Mouse (Mus musculus) CH12.LX (cell line): ENCODE measurements around the gene Galr2. TPM values are rescaled to one million over a fixed set of nuclear protein-coding genes. Genes with fewer than 3 reads are reported as not detected.

Experiments used
- DNase-seq: peaks from one replicate; pipeline ENCODE4 v3.0.0-alpha.2; 2013; ENCODE audit errors: extremely low read depth
- H3K27ac ChIP-seq: 2 replicates; pipeline ENCODE4 v1.5.1; 2012; ENCODE audit warnings: low read depth, mild to moderate bottlenecking, control low read depth, moderate library complexity; ENCODE audit not compliant: insufficient read depth
- H3K27me3 ChIP-seq: replicated peaks from 2 replicates; pipeline ENCODE3; 2012; ENCODE audit warnings: inconsistent platforms
- H3K36me3 ChIP-seq, 2 experiments: replicated peaks in 1 of 2; 2 replicates each; pipeline versions ENCODE3 to v1.6.1; 2012; ENCODE audit warnings: inconsistent platforms in 1 of 2, low read length in 1 of 2, mild to moderate bottlenecking in 1 of 2, mixed read lengths in 1 of 2, moderate library complexity in 1 of 2; ENCODE audit not compliant: control insufficient read depth in 1 of 2, insufficient read depth in 1 of 2
- H3K4me1 ChIP-seq, 2 experiments: 2 replicates each; pipeline ENCODE4 v1.6.1; 2012; ENCODE audit warnings: inconsistent platforms in 1 of 2, moderate library complexity in 1 of 2; ENCODE audit not compliant: insufficient read depth in 2 of 2, control insufficient read depth in 1 of 2
- H3K4me2 ChIP-seq: 2 replicates; pipeline ENCODE4 v1.6.1; 2012; ENCODE audit warnings: low read depth, mild to moderate bottlenecking, control low read depth; ENCODE audit not compliant: poor library complexity, insufficient read depth, severe bottlenecking
- H3K4me3 ChIP-seq, 3 experiments: fragments of 150-350 bp in 1 of 3; sonication (generic) in 1 of 3; replicated peaks in 1 of 3; 2 replicates each; pipeline versions ENCODE3 to v1.5.1; 2011 to 2012; ENCODE audit warnings: low read depth in 2 of 3, low read length in 2 of 3, mild to moderate bottlenecking in 2 of 3, moderate library complexity in 2 of 3, control low read depth in 1 of 3, improper control_type of control experiment in 1 of 3, inconsistent platforms in 1 of 3, mixed read lengths in 1 of 3; ENCODE audit not compliant: poor library complexity in 1 of 3
- H3K79me2 ChIP-seq: replicated peaks from 2 replicates; pipeline ENCODE4 v1.6.1; 2012; ENCODE audit warnings: mild to moderate bottlenecking, moderate library complexity; ENCODE audit not compliant: control insufficient read depth, poor library complexity, insufficient read depth, severe bottlenecking; ENCODE audit errors: extremely low read depth
- H3K9ac ChIP-seq: 2 replicates; pipeline ENCODE4 v1.6.1; 2012; ENCODE audit warnings: low read depth, mild to moderate bottlenecking, control low read depth, moderate library complexity; ENCODE audit not compliant: insufficient read depth
- H3K9me3 ChIP-seq: replicated peaks from 2 replicates; pipeline ENCODE3; 2012; ENCODE audit warnings: low read length, inconsistent platforms, mixed read lengths
- BHLHE40 ChIP-seq: IDR thresholded peaks from 2 replicates; pipeline ENCODE4 v1.6.1; 2011; ENCODE audit warnings: mild to moderate bottlenecking, low read depth, low read length, improper control_type of control experiment
- CHD1 ChIP-seq: IDR thresholded peaks from 2 replicates; pipeline ENCODE4 v1.6.1; 2012; ENCODE audit warnings: low read depth, low read length, improper control_type of control experiment, inconsistent platforms
- CHD2 ChIP-seq: IDR thresholded peaks from 2 replicates; pipeline ENCODE4 v1.6.1; 2011; ENCODE audit warnings: low read length, improper control_type of control experiment
- CTCF ChIP-seq, 2 experiments: IDR thresholded peaks in 1 of 2; conservative IDR thresholded peaks in 1 of 2; 2 replicates each; pipeline ENCODE4 v1.5.1; 2011 to 2012; ENCODE audit warnings: low read depth in 2 of 2, low read length in 2 of 2, improper control_type of control experiment in 1 of 2, inconsistent platforms in 1 of 2, mild to moderate bottlenecking in 1 of 2, moderate library complexity in 1 of 2
- E2F4 ChIP-seq: IDR thresholded peaks from 2 replicates; pipeline ENCODE4 v1.6.1; 2011; ENCODE audit warnings: low read depth, low read length, improper control_type of control experiment; ENCODE audit not compliant: insufficient replicate concordance
- ELF1 ChIP-seq: IDR thresholded peaks from 2 replicates; pipeline ENCODE4 v1.6.1; 2014; ENCODE audit warnings: low read depth, mild to moderate bottlenecking, inconsistent platforms, low read length, improper control_type of control experiment
- EP300 ChIP-seq: IDR thresholded peaks from 2 replicates; pipeline ENCODE4 v1.6.1; 2011; ENCODE audit warnings: low read length, improper control_type of control experiment
- ETS1 ChIP-seq: conservative IDR thresholded peaks from 2 replicates; pipeline ENCODE4 v1.6.1; 2012; ENCODE audit warnings: low read depth, mild to moderate bottlenecking, inconsistent platforms, low read length, improper control_type of control experiment, moderate library complexity
- GABPA ChIP-seq: IDR thresholded peaks from 2 replicates; pipeline ENCODE4 v1.6.1; 2012; ENCODE audit warnings: low read depth, low read length, improper control_type of control experiment, inconsistent platforms; ENCODE audit not compliant: insufficient replicate concordance
- HCFC1 ChIP-seq: IDR thresholded peaks from 2 replicates; pipeline ENCODE4 v1.6.1; 2012; ENCODE audit warnings: low read depth, mild to moderate bottlenecking, inconsistent platforms, low read length, improper control_type of control experiment
- IRF4 ChIP-seq: IDR thresholded peaks from 2 replicates; pipeline ENCODE4 v1.6.1; 2014; ENCODE audit warnings: low read depth, mild to moderate bottlenecking, inconsistent platforms, low read length, improper control_type of control experiment
- JUN ChIP-seq: IDR thresholded peaks from 2 replicates; pipeline ENCODE4 v1.6.1; 2011; ENCODE audit warnings: low read depth, mild to moderate bottlenecking, low read length, improper control_type of control experiment, moderate library complexity; ENCODE audit not compliant: insufficient read depth
- JUND ChIP-seq: conservative IDR thresholded peaks from 2 replicates; pipeline ENCODE4 v1.6.1; 2011; ENCODE audit warnings: low read depth, low read length, improper control_type of control experiment
- KAT2A ChIP-seq: IDR thresholded peaks from 2 replicates; pipeline ENCODE4 v1.6.1; 2012; ENCODE audit warnings: low read length, improper control_type of control experiment, inconsistent platforms; ENCODE audit not compliant: insufficient replicate concordance
- MAFK ChIP-seq: IDR thresholded peaks from 2 replicates; pipeline ENCODE4 v1.6.1; 2011; ENCODE audit warnings: low read length, improper control_type of control experiment; ENCODE audit not compliant: insufficient replicate concordance
- MAX ChIP-seq: IDR thresholded peaks from 2 replicates; pipeline ENCODE4 v1.6.1; 2011; ENCODE audit warnings: low read length, improper control_type of control experiment
- MAZ ChIP-seq: IDR thresholded peaks from 2 replicates; pipeline ENCODE4 v1.6.1; 2012; ENCODE audit warnings: low read depth, mild to moderate bottlenecking, inconsistent platforms, low read length, improper control_type of control experiment, moderate library complexity
- MEF2A ChIP-seq: IDR thresholded peaks from 2 replicates; pipeline ENCODE4 v1.6.1; 2014; ENCODE audit warnings: low read depth, mild to moderate bottlenecking, inconsistent platforms, low read length, improper control_type of control experiment, borderline replicate concordance
- MXI1 ChIP-seq: IDR thresholded peaks from 2 replicates; pipeline ENCODE4 v1.6.1; 2011; ENCODE audit warnings: mild to moderate bottlenecking, low read depth, low read length, improper control_type of control experiment
- MYC ChIP-seq: IDR thresholded peaks from 2 replicates; pipeline ENCODE4 v1.6.1; 2011; ENCODE audit warnings: low read depth, mild to moderate bottlenecking, improper control_type of control experiment, low read length
- NELFE ChIP-seq: IDR thresholded peaks from 2 replicates; pipeline ENCODE4 v1.6.1; 2011; ENCODE audit warnings: low read depth, low read length, improper control_type of control experiment
- NRF1 ChIP-seq: IDR thresholded peaks from 2 replicates; pipeline ENCODE4 v1.6.1; 2014; ENCODE audit warnings: low read depth, mild to moderate bottlenecking, inconsistent platforms, low read length, improper control_type of control experiment, moderate library complexity
- PAX5 ChIP-seq: IDR thresholded peaks from 2 replicates; pipeline ENCODE4 v1.6.1; 2012; ENCODE audit warnings: low read length, inconsistent platforms, mixed read lengths
- POLR2A ChIP-seq: IDR thresholded peaks from 2 replicates; pipeline ENCODE4 v1.6.1; 2011; ENCODE audit warnings: low read depth, mild to moderate bottlenecking, improper control_type of control experiment, low read length
- POLR2AphosphoS2 ChIP-seq: IDR thresholded peaks from 2 replicates; pipeline ENCODE4 v1.6.1; 2011; ENCODE audit warnings: low read depth, low read length, improper control_type of control experiment
- RAD21 ChIP-seq: IDR thresholded peaks from 2 replicates; pipeline ENCODE4 v1.6.1; 2011; ENCODE audit warnings: low read depth, mild to moderate bottlenecking, low read length, improper control_type of control experiment, moderate library complexity
- RCOR1 ChIP-seq: conservative IDR thresholded peaks from 2 replicates; pipeline ENCODE4 v1.6.1; 2012; ENCODE audit warnings: low read depth, mild to moderate bottlenecking, inconsistent platforms, low read length, improper control_type of control experiment
- SIN3A ChIP-seq: IDR thresholded peaks from 2 replicates; pipeline ENCODE4 v1.6.1; 2012; ENCODE audit warnings: low read length, improper control_type of control experiment, inconsistent platforms
- SMC3 ChIP-seq: IDR thresholded peaks from 2 replicates; pipeline ENCODE4 v1.6.1; 2011; ENCODE audit warnings: low read depth, low read length, improper control_type of control experiment
- TBP ChIP-seq: conservative IDR thresholded peaks from 2 replicates; pipeline ENCODE4 v1.6.1; 2011; ENCODE audit warnings: low read depth, low read length, improper control_type of control experiment
- TCF12 ChIP-seq: IDR thresholded peaks from 2 replicates; pipeline ENCODE4 v1.6.1; 2014; ENCODE audit warnings: low read depth, mild to moderate bottlenecking, inconsistent platforms, low read length, improper control_type of control experiment
- UBTF ChIP-seq: IDR thresholded peaks from 2 replicates; pipeline ENCODE4 v1.6.1; 2012; ENCODE audit warnings: low read depth, mild to moderate bottlenecking, inconsistent platforms, low read length, improper control_type of control experiment, moderate library complexity
- USF1 ChIP-seq: IDR thresholded peaks from 2 replicates; pipeline ENCODE4 v1.6.1; 2014; ENCODE audit warnings: low read depth, mild to moderate bottlenecking, inconsistent platforms, low read length, improper control_type of control experiment
- USF2 ChIP-seq: conservative IDR thresholded peaks from 2 replicates; pipeline ENCODE4 v1.6.1; 2011; ENCODE audit warnings: low read depth, low read length, improper control_type of control experiment
- ZC3H11A ChIP-seq: IDR thresholded peaks from 2 replicates; pipeline ENCODE4 v1.6.1; 2012; ENCODE audit warnings: low read depth, mild to moderate bottlenecking, inconsistent platforms, low read length, improper control_type of control experiment
- ZKSCAN1 ChIP-seq: IDR thresholded peaks from 2 replicates; pipeline ENCODE4 v1.6.1; 2012; ENCODE audit warnings: low read depth, inconsistent platforms, low read length, improper control_type of control experiment, borderline replicate concordance
- ZMIZ1 ChIP-seq: IDR thresholded peaks from 2 replicates; pipeline ENCODE4 v1.6.1; 2012; ENCODE audit warnings: low read depth, mild to moderate bottlenecking, inconsistent platforms, low read length, improper control_type of control experiment
- ZNF384 ChIP-seq: IDR thresholded peaks from 2 replicates; pipeline ENCODE4 v1.6.1; 2012; ENCODE audit warnings: low read depth, low read length, improper control_type of control experiment, inconsistent platforms
- dilution Hi-C: fragments of 300-500 bp; cut with MboI; formaldehyde crosslinking; loops from 2 replicates; pipeline ENCODE4 v1.14.3; 2020; ENCODE audit warnings: low sequenced_read_pairs; ENCODE audit not compliant: extremely low pct_unique_long_range_greater_than_20kb, extremely low pct_ligation_motif_present
- in situ Hi-C: fragments of 300-500 bp; cut with MboI; formaldehyde crosslinking; loops from 3 replicates; pipeline ENCODE4 v1.14.3; 2019; ENCODE audit warnings: low sequenced_read_pairs, low pct_ligation_motif_present, low pct_unique_long_range_greater_than_20kb, mixed read lengths
- polyA plus RNA-seq: library from polyadenylated mRNA; unstranded; fragments of >175 nt; gene quantifications from 2 replicates; pipeline ENCODE4 v1.2.1, GENCODE M21; 2012; ENCODE audit warnings: low read depth; ENCODE audit not compliant: insufficient read length
- total RNA-seq, 2 experiments: library from RNA; depleted of rRNA; stranded (reverse); fragments of 300-350 nt in 1 of 2; fragments of >200 nt in 1 of 2; gene quantifications; 2 replicates each; pipeline ENCODE4 v1.2.3; 2012 to 2014

Galr2 gene
- total and polyA plus RNA-seq, 3 experiments, result 0.21 to 1.6 (median 0.85) TPM

GRCm38 (mm10) chr11:116272589-116273468 lies 7.9 kb upstream of the Galr2 start:
- Histone ChIP-seq H3K4me3 (peak overlapping the region; percentile 79 to 99 (median 89)), H3K27ac (no peak overlapping the region), H3K9me3 (no peaks in the 10 kb centered on the region), H3K4me1 (peaks cover 9 to 44% of the 10 kb centered on the region in 2 experiments), H3K9ac (peak overlapping the region; percentile 79), H3K36me3 (peaks cover 32 to 56% of the 10 kb centered on the region in 2 experiments), H3K27me3 (no peaks in the 10 kb centered on the region), H3K4me2 (peak overlapping the region; percentile 90), H3K79me2 (peaks cover 57% of the 10 kb centered on the region)
- DNase-seq, result peak; percentile 47
- TF ChIP-seq JUND, result no peak; the same call in 1 of the 2 replicates
- no peak for TF ChIP-seq POLR2A
- no peak for TF ChIP-seq ZC3H11A
- no peak for TF ChIP-seq KAT2A
- no peak for TF ChIP-seq MAZ
- TF ChIP-seq IRF4, result no peak
- peak; percentile 87 for TF ChIP-seq MXI1
- TF ChIP-seq MEF2A, result no peak
- TF ChIP-seq SMC3, result no peak
- TF ChIP-seq E2F4, result no peak
- TF ChIP-seq MYC, result peak; percentile 91
- TF ChIP-seq NELFE, result no peak
- 0 out of 2 replicates have a peak, but pooled peaks have one; percentile 17 for TF ChIP-seq ELF1
- TF ChIP-seq ZNF384, result peak; percentile 55
- no peak for TF ChIP-seq HCFC1
- no peak for TF ChIP-seq EP300
- TF ChIP-seq UBTF, result no peak
- TF ChIP-seq CHD2, result no peak
- TF ChIP-seq ZKSCAN1, result no peak
- TF ChIP-seq CTCF (conservative IDR thresholded peaks at IDR 0.05 in 1 of 2, IDR thresholded peaks at IDR 0.05 in 1 of 2; ENCODE audit: low read depth in 2 of 2, low read length in 2 of 2), result no peak
- no peak for TF ChIP-seq GABPA
- no peak for TF ChIP-seq RAD21
- TF ChIP-seq MAFK, result no peak
- TF ChIP-seq RCOR1, result no peak
- peak; percentile 13; the same call in 1 of the 2 replicates for TF ChIP-seq SIN3A
- TF ChIP-seq PAX5, result no peak
- no peak for TF ChIP-seq ETS1
- no peak for TF ChIP-seq POLR2AphosphoS2
- no peak for TF ChIP-seq USF1
- no peak for TF ChIP-seq ZMIZ1
- TF ChIP-seq TCF12, result no peak
- no peak for TF ChIP-seq TBP
- TF ChIP-seq CHD1, result no peak
- no peak for TF ChIP-seq BHLHE40
- TF ChIP-seq MAX, result peak; percentile 50; the same call in 1 of the 2 replicates
- TF ChIP-seq NRF1, result no peak
- no peak for TF ChIP-seq JUN
- TF ChIP-seq USF2, result no peak
- in situ Hi-C loops (loop anchor here (5.0 kb wide), 1 partner anchor 51 kb away; no protein-coding TSS in a partner anchor), dilution Hi-C loops (no loop called here)
